Mouse (Mus musculus): Measurements from ENCODE around the gene Ankrd13a. TPM values are rescaled to one million over a fixed set of nuclear protein-coding genes. Genes with fewer than 3 reads are reported as not detected.

Gene Ankrd13a
- polyA plus RNA-seq, 1 experiment = 118 TPM

- Histone ChIP-seq H3K4me3 (ENCODE audit: control insufficient read depth, insufficient read depth, low read length) (no peak overlapping the region), H3K27ac (ENCODE audit: control insufficient read depth, insufficient read depth, low read length) (no peak overlapping the region; the same call in 1 of the 2 replicates), H3K4me1 (replicated peaks; ENCODE audit: control insufficient read depth, insufficient read depth, low read length) (peaks cover 16% of the 10 kb centered on the region), H3K36me3 (ENCODE audit: control insufficient read depth, insufficient read depth, low read length) (peaks cover 24% of the 10 kb centered on the region), H3K27me3 (ENCODE audit: control insufficient read depth, insufficient read depth, low read length) (no peaks in the 10 kb centered on the region)
- TF ChIP-seq POLR2A (IDR thresholded peaks at IDR 0.05; ENCODE audit: control insufficient read depth, extremely low read depth, insufficient read depth, low read length, poor library complexity) (no peak), CTCF (IDR thresholded peaks at IDR 0.05; ENCODE audit: borderline replicate concordance, control insufficient read depth, extremely low read depth, insufficient read depth, low read length, poor library complexity) (no peak)
- 57% methylated on average over 9 of the region's 9 CpGs for WGBS
- DNase-seq = no peak
Observed at GRCm38 (mm10) chr5:114807063-114807462, 32.6 kb downstream of the Ankrd13a start.

DNA sequence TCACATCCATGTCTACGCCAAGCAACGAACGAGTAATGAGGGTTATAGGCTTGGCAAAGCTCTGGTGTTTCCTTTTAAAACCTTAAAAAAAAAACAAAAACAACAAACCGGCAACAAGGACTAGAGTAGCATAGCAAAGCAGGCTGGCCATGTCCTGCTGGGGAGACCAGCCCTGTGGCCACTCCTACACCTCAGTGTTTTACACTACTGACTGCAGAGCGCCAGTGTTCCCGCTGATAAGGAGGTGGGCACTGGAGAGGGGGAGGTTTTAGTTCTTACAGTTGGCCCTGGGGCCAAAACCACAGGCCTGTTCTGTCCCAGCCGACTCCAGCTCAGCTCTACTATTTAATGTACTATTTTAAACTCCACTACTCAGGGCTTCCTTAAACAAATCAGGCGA lies 33.0 kb downstream of the Ankrd13a start:
- WGBS = 51% methylated on average over 8 of the region's 8 CpGs
- H3K4me3 ChIP-seq (ENCODE audit: control insufficient read depth, insufficient read depth, low read length) = no peak overlapping the region
- DNase-seq = no peak
- no peak overlapping the region; the same call in 1 of the 2 replicates for H3K27ac ChIP-seq (ENCODE audit: control insufficient read depth, insufficient read depth, low read length)
- H3K4me1 ChIP-seq (replicated peaks; ENCODE audit: control insufficient read depth, insufficient read depth, low read length) = peaks cover 17% of the 10 kb centered on the region
- peaks cover 20% of the 10 kb centered on the region for H3K36me3 ChIP-seq (ENCODE audit: control insufficient read depth, insufficient read depth, low read length)
- no peak for TF ChIP-seq POLR2A (IDR thresholded peaks at IDR 0.05; ENCODE audit: control insufficient read depth, extremely low read depth, insufficient read depth, low read length, poor library complexity)
- no peak for TF ChIP-seq CTCF (IDR thresholded peaks at IDR 0.05; ENCODE audit: borderline replicate concordance, control insufficient read depth, extremely low read depth, insufficient read depth, low read length, poor library complexity)
- H3K27me3 ChIP-seq (ENCODE audit: control insufficient read depth, insufficient read depth, low read length) = no peaks in the 10 kb centered on the region

- H3K27me3 ChIP-seq (ENCODE audit: control insufficient read depth, insufficient read depth, low read length) = no peaks in the 10 kb centered on the region
- no peak overlapping the region for H3K27ac ChIP-seq (ENCODE audit: control insufficient read depth, insufficient read depth, low read length)
- no peak overlapping the region for H3K4me3 ChIP-seq (ENCODE audit: control insufficient read depth, insufficient read depth, low read length)
- WGBS = 87% methylated on average over 6 of the region's 6 CpGs
- peaks cover 18% of the 10 kb centered on the region for H3K36me3 ChIP-seq (ENCODE audit: control insufficient read depth, insufficient read depth, low read length)
- peaks cover 19% of the 10 kb centered on the region for H3K4me1 ChIP-seq (replicated peaks; ENCODE audit: control insufficient read depth, insufficient read depth, low read length)
- no peak for DNase-seq
- TF ChIP-seq POLR2A (IDR thresholded peaks at IDR 0.05; ENCODE audit: control insufficient read depth, extremely low read depth, insufficient read depth, low read length, poor library complexity) = no peak
- TF ChIP-seq CTCF (IDR thresholded peaks at IDR 0.05; ENCODE audit: borderline replicate concordance, control insufficient read depth, extremely low read depth, insufficient read depth, low read length, poor library complexity) = no peak
Observed at GRCm38 (mm10) chr5:114807893-114808292, 33.4 kb downstream of the Ankrd13a start.

GRCm38 (mm10) chr5:114808385-114808784 lies 33.9 kb downstream of the Ankrd13a start:
- Histone ChIP-seq H3K36me3 (ENCODE audit: control insufficient read depth, insufficient read depth, low read length) (peaks cover 13% of the 10 kb centered on the region), H3K4me3 (ENCODE audit: control insufficient read depth, insufficient read depth, low read length) (no peak overlapping the region), H3K27ac (ENCODE audit: control insufficient read depth, insufficient read depth, low read length) (no peak overlapping the region), H3K4me1 (replicated peaks; ENCODE audit: control insufficient read depth, insufficient read depth, low read length) (peaks cover 19% of the 10 kb centered on the region), H3K27me3 (ENCODE audit: control insufficient read depth, insufficient read depth, low read length) (no peaks in the 10 kb centered on the region)
- 92% methylated on average over 8 of the region's 8 CpGs for WGBS
- DNase-seq = no peak
- TF ChIP-seq POLR2A (IDR thresholded peaks at IDR 0.05; ENCODE audit: control insufficient read depth, extremely low read depth, insufficient read depth, low read length, poor library complexity) = no peak
- no peak for TF ChIP-seq CTCF (IDR thresholded peaks at IDR 0.05; ENCODE audit: borderline replicate concordance, control insufficient read depth, extremely low read depth, insufficient read depth, low read length, poor library complexity)

GRCm38 (mm10) chr5:114809181-114809756 lies 34.8 kb downstream of the Ankrd13a start:
- Histone ChIP-seq H3K4me1 (replicated peaks; ENCODE audit: control insufficient read depth, insufficient read depth, low read length) (peaks cover 19% of the 10 kb centered on the region), H3K27ac (ENCODE audit: control insufficient read depth, insufficient read depth, low read length) (no peak overlapping the region), H3K4me3 (ENCODE audit: control insufficient read depth, insufficient read depth, low read length) (no peak overlapping the region), H3K27me3 (ENCODE audit: control insufficient read depth, insufficient read depth, low read length) (no peaks in the 10 kb centered on the region), H3K36me3 (ENCODE audit: control insufficient read depth, insufficient read depth, low read length) (peaks cover 4% of the 10 kb centered on the region)
- 85% methylated on average over 10 of the region's 10 CpGs for WGBS
- no peak for DNase-seq
- TF ChIP-seq CTCF (IDR thresholded peaks at IDR 0.05; ENCODE audit: borderline replicate concordance, control insufficient read depth, extremely low read depth, insufficient read depth, low read length, poor library complexity) (no peak), POLR2A (IDR thresholded peaks at IDR 0.05; ENCODE audit: control insufficient read depth, extremely low read depth, insufficient read depth, low read length, poor library complexity) (no peak)

DNA sequence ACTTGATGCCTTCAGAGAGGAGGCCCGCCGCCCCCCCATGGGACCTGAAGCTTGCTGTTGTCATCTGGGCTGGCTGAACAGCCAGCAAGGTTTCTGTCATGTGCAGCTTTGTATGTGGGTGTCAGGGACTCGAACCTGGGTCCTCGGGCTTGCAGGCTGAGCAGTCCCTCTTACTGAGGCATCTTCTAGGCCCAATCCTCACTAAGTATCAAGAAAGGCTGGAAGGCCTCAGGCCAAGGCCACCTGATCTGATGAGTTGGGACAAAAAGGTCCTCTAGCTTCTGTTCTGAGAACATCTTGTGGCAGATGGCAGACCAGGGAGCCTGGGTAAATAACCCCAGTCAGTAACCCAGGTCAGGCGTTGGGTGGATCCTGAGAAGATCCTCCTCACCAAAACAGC lies 35.3 kb downstream of the Ankrd13a start:
- peaks cover 19% of the 10 kb centered on the region for H3K4me1 ChIP-seq (replicated peaks; ENCODE audit: control insufficient read depth, insufficient read depth, low read length)
- WGBS = 96% methylated on average over 5 of the region's 5 CpGs
- TF ChIP-seq CTCF (IDR thresholded peaks at IDR 0.05; ENCODE audit: borderline replicate concordance, control insufficient read depth, extremely low read depth, insufficient read depth, low read length, poor library complexity) = no peak
- no peak for TF ChIP-seq POLR2A (IDR thresholded peaks at IDR 0.05; ENCODE audit: control insufficient read depth, extremely low read depth, insufficient read depth, low read length, poor library complexity)
- no peak for DNase-seq
- no peaks in the 10 kb centered on the region; the same call in 1 of the 2 replicates for H3K36me3 ChIP-seq (ENCODE audit: control insufficient read depth, insufficient read depth, low read length)
- no peak overlapping the region for H3K4me3 ChIP-seq (ENCODE audit: control insufficient read depth, insufficient read depth, low read length)
- no peak overlapping the region for H3K27ac ChIP-seq (ENCODE audit: control insufficient read depth, insufficient read depth, low read length)
- H3K27me3 ChIP-seq (ENCODE audit: control insufficient read depth, insufficient read depth, low read length) = no peaks in the 10 kb centered on the region

Measured in thymus, adult 2 months (tissue).